Mouse (Mus musculus) cortical plate, adult 2 months (tissue): Measurements from ENCODE around the gene Btbd16. TPM values are rescaled to one million over a fixed set of nuclear protein-coding genes. Genes with fewer than 3 reads are reported as not detected.

ENCODE experiments used
- H3K27ac ChIP-seq: fragments of 200-500 bp; 2 replicates; pipeline ENCODE4 v1.5.1; 2012; ENCODE audit warnings: low read length, control low read depth, inconsistent platforms; ENCODE audit not compliant: insufficient read depth
- H3K4me1 ChIP-seq: fragments of 200-500 bp; 2 replicates; pipeline ENCODE4 v1.6.1; 2011; ENCODE audit warnings: low read length; ENCODE audit not compliant: control insufficient read depth, insufficient read depth
- H3K4me3 ChIP-seq: fragments of 200-500 bp; 2 replicates; pipeline ENCODE4 v1.5.1; 2011; ENCODE audit warnings: mild to moderate bottlenecking, low read length, control low read depth; ENCODE audit not compliant: insufficient read depth
- CTCF ChIP-seq: fragments of 200-500 bp; IDR thresholded peaks from 2 replicates; pipeline ENCODE4 v1.5.1; 2011; ENCODE audit warnings: mild to moderate bottlenecking, control low read depth, low read length; ENCODE audit not compliant: insufficient read depth; ENCODE audit errors: extremely low read depth
- POLR2A ChIP-seq: fragments of 200-500 bp; IDR thresholded peaks from 2 replicates; pipeline ENCODE4 v1.6.1; 2011; ENCODE audit warnings: mild to moderate bottlenecking, low read length, control low read depth; ENCODE audit not compliant: insufficient read depth; ENCODE audit errors: extremely low read depth
- polyA plus RNA-seq: library from polyadenylated mRNA; depleted of rRNA; stranded (reverse); fragments of >200 nt; gene quantifications from 2 replicates; pipeline ENCODE4 v1.2.3, GENCODE M21; 2012

Btbd16 gene
- polyA plus RNA-seq, 1 experiment: 0.86 TPM

DNA sequence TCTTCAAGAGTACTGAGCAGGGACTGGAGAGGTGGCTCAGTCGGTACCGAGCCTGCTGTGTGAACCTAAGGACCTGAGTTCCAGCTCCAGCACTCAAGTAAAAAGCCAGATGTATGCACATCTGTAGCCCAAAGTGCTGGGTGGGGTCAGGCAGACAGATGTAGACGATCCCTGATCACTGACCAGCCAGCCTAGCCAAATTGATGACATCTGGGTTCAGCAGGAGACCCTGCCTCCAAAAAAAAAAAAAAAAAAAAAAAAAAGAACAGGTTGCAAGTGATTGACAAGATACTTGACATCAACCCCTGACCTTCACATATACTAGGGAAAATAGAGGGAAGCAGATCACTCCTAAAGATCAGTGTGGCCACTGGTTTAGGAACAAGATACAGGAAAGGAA is 15.1 kb downstream of the Btbd16 start:
- TF ChIP-seq POLR2A: no peak
- TF ChIP-seq CTCF: no peak
- Histone ChIP-seq H3K4me3 (no peak overlapping the region), H3K27ac (no peak overlapping the region), H3K4me1 (no peaks in the 10 kb centered on the region)

GRCm38 (mm10) chr7:130789456-130789855 is 15.6 kb downstream of the Btbd16 start:
- Histone ChIP-seq H3K4me1 (no peaks in the 10 kb centered on the region), H3K4me3 (no peak overlapping the region), H3K27ac (no peak overlapping the region)
- no peak for TF ChIP-seq CTCF
- TF ChIP-seq POLR2A: no peak

DNA sequence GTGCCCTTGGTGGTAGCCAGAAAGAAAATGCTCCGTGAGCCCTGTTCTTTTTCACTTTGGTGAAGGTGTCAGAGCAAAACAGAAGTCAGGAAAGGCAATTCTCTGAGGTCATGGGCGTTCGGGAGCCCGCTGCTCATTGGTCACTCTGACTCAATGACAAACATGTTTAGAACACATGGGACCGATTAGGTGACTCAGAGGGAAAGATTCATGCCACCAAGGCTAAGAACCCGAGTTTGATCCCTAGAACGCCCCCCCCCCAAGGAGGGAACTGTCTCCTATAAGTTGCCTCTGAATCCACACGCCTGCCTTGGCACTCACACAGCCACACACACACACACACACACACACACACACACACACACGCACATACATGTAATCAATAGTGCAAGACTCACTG is 19.8 kb downstream of the Btbd16 start:
- TF ChIP-seq CTCF (no peak), POLR2A (no peak)
- H3K4me3 ChIP-seq: no peak overlapping the region
- H3K4me1 ChIP-seq: no peaks in the 10 kb centered on the region
- H3K27ac ChIP-seq: no peak overlapping the region

GRCm38 (mm10) chr7:130796786-130797185 is 22.9 kb downstream of the Btbd16 start:
- Histone ChIP-seq H3K4me1 (no peaks in the 10 kb centered on the region), H3K4me3 (no peak overlapping the region), H3K27ac (no peak overlapping the region)
- TF ChIP-seq POLR2A (no peak), CTCF (peak; percentile 31; the same call in 1 of the 2 replicates)

- Histone ChIP-seq H3K27ac (no peak overlapping the region), H3K4me1 (no peaks in the 10 kb centered on the region)
These were observed 23.7 kb downstream of the Btbd16 start for GRCm38 (mm10) chr7:130797524-130797923.

DNA sequence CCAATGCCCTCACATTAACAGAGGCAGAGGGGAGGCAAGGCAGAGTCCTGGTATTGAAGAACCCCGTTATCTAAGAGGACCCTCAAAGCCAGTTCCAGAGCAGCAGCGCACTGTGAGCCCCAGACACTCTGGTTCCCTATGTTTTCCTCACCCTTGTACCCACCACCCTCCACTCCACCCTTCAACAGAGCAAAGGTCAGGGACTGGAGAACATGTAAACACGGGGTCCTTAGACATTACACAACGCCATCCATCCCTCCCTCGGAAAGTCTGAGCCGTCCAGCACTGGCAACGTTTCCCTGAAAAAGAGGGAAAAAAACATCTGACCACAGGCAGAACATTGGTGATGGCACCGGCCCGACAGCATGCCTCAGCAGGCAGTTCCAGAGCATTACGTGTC is 25.5 kb downstream of the Btbd16 start:
- no peaks in the 10 kb centered on the region for H3K4me1 ChIP-seq
- H3K27ac ChIP-seq: no peak overlapping the region
- no peak overlapping the region for H3K4me3 ChIP-seq
- TF ChIP-seq POLR2A (no peak), CTCF (no peak)

More at GRCm38 (mm10) chr7:130797524-130797923, 23.7 kb downstream of the Btbd16 start:
- H3K4me3 ChIP-seq: no peak overlapping the region
- TF ChIP-seq POLR2A (no peak), CTCF (no peak)

DNA sequence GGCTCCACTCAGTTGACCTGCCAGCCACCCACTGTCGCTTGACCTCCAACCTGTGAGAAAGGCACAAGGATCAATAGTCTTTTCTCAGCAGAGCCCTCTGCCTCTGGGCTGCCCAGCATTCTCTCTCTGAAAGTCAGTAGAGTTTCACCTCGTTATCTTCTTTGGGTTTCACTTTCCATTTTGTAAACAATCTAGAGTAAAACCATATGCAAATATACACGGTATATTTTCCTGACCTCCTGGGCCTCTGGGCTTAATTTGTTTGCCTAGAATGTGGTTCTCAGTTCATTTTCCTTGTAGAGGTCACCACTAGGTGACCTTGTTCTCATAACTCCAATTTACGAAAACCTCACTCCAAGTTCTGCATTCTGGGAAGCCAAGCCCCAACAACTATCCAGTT is 26.8 kb downstream of the Btbd16 start:
- no peak for TF ChIP-seq CTCF
- TF ChIP-seq POLR2A: no peak
- no peak overlapping the region for H3K27ac ChIP-seq
- H3K4me3 ChIP-seq: no peak overlapping the region
- H3K4me1 ChIP-seq: no peaks in the 10 kb centered on the region

DNA sequence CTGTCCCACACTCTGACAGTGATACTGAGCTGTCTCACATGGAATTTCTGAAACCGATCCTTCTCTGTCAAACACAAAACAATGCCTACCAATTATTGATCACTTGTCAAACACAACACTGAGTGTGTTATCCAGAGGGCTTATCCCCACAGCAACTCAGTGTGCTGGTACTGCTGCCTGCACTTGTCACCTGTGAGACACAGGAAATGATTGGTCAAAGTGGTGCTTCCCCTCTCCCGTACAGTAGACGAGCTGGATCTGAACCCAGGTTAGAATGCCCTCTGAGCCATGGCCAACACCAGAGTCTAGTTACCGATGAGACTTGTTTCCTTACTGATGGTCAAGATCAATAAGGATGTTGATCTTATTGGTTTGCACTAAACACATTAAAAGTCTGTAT is 27.9 kb downstream of the Btbd16 start:
- Histone ChIP-seq H3K27ac (no peak overlapping the region), H3K4me1 (no peaks in the 10 kb centered on the region), H3K4me3 (no peak overlapping the region)
- TF ChIP-seq POLR2A (no peak), CTCF (no peak)

DNA sequence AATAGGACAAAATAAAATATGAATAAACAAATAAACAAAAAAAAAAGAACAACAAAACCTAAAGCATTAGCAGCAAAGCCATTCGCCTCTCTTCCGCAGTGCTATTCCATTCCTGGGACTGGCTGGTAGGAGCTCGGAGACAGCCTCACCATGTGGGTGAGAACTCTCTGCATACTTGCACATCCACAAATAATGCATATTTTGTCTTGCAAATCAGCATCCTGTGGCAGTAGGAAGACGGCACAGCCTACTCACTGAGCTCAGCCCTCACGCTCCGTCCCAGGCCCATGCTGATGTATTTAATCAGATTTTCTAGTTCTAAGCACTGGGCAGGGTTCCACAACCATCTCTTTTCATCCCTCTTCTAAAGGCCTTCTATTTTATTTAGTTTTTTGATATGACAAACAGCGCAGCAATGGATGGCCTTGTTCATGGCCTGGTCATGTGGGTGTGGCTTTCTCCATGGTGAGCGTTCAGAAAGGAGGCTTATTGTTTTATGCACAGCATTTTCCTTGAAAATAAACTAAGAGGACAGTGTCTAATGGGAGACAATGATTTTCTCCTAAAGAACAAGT is 29.5 kb downstream of the Btbd16 start:
- peaks cover 3% of the 10 kb centered on the region for H3K4me1 ChIP-seq
- H3K4me3 ChIP-seq: no peak overlapping the region
- TF ChIP-seq CTCF: no peak
- TF ChIP-seq POLR2A: no peak
- H3K27ac ChIP-seq: no peak overlapping the region

DNA sequence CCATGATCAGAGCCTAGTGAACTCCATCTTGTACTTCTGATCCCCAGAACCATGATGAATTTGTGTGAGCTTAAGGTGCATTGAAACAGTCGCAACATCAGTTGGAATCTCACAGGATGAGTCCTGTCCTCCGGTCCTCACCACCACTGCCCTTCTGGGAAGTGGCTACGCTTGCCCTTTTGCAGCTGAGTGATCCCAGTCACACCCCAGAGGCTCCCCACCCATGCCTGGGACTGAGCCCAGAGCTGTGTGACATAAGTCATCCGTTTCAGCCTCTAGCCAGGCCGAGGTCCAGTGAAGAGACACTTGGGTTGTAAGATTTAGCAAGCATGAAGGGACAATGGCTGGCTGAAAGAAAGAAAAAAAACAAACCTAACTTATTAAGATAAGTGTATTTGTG is 31.1 kb downstream of the Btbd16 start:
- H3K27ac ChIP-seq: no peak overlapping the region
- peaks cover 3% of the 10 kb centered on the region for H3K4me1 ChIP-seq
- no peak overlapping the region for H3K4me3 ChIP-seq
- TF ChIP-seq CTCF (no peak), POLR2A (no peak)
